Mouse (Mus musculus): ENCODE data around the gene Calhm5.

Calhm5 gene

GRCm38 (mm10) chr10:34096418-34096883 lies at the start of gene Calhm5:
Gene Calhm5 (minus strand): TSS chr10:34096519.
- peak; percentile 71 for DNase-seq (ENCODE audit: low read depth, low spot score)

- no peak for DNase-seq (ENCODE audit: low read depth, low spot score)
Observed at GRCm38 (mm10) chr10:34141693-34142092, 45.4 kb upstream of the Calhm5 start.

GRCm38 (mm10) chr10:34139768-34140167 lies 43.4 kb upstream of the Calhm5 start:
- DNase-seq (ENCODE audit: low read depth, low spot score), result no peak

- DNase-seq (ENCODE audit: low read depth, low spot score), result no peak
Observed at GRCm38 (mm10) chr10:34138027-34138426, 41.7 kb upstream of the Calhm5 start.

GRCm38 (mm10) chr10:34136432-34136831 lies 40.1 kb upstream of the Calhm5 start:
- DNase-seq (ENCODE audit: low read depth, low spot score), result no peak

GRCm38 (mm10) chr10:34131356-34131755 lies 35.0 kb upstream of the Calhm5 start:
- peak; percentile 30 for DNase-seq (ENCODE audit: low read depth, low spot score)

GRCm38 (mm10) chr10:34128391-34128790 lies 32.1 kb upstream of the Calhm5 start:
- peak; percentile 81 for DNase-seq (ENCODE audit: low read depth, low spot score)

GRCm38 (mm10) chr10:34127392-34128378 lies 31.4 kb upstream of the Calhm5 start, which contains the start of gene Calhm6:
Gene Calhm6 (minus strand): TSS chr10:34127984.
- no peak for DNase-seq (ENCODE audit: low read depth, low spot score)

- DNase-seq (ENCODE audit: low read depth, low spot score), result no peak
Observed at GRCm38 (mm10) chr10:34118421-34118820, 22.1 kb upstream of the Calhm5 start.

GRCm38 (mm10) chr10:34117770-34118169 lies 21.5 kb upstream of the Calhm5 start:
- DNase-seq (ENCODE audit: low read depth, low spot score), result no peak

- DNase-seq (ENCODE audit: low read depth, low spot score), result no peak
Observed at GRCm38 (mm10) chr10:34117131-34117530, 20.8 kb upstream of the Calhm5 start.

- no peak for DNase-seq (ENCODE audit: low read depth, low spot score)
Observed at GRCm38 (mm10) chr10:34111964-34112738, 15.8 kb upstream of the Calhm5 start.

- no peak for DNase-seq (ENCODE audit: low read depth, low spot score)
Observed at GRCm38 (mm10) chr10:34110863-34111465, 14.6 kb upstream of the Calhm5 start.

GRCm38 (mm10) chr10:34095964-34096363 lies 355 bp downstream of the Calhm5 start:
- no peak for DNase-seq (ENCODE audit: low read depth, low spot score)

GRCm38 (mm10) chr10:34095147-34095546 lies 1.2 kb downstream of the Calhm5 start:
- no peak for DNase-seq (ENCODE audit: low read depth, low spot score)

- DNase-seq (ENCODE audit: low read depth, low spot score), result no peak
Observed at GRCm38 (mm10) chr10:34091888-34092287, 4.4 kb downstream of the Calhm5 start.

- DNase-seq (ENCODE audit: low read depth, low spot score), result no peak
Observed at GRCm38 (mm10) chr10:34090481-34090880, 5.8 kb downstream of the Calhm5 start.

- DNase-seq (ENCODE audit: low read depth, low spot score), result no peak
Observed at GRCm38 (mm10) chr10:34089517-34089916, 6.8 kb downstream of the Calhm5 start.

GRCm38 (mm10) chr10:34088515-34088914 lies 7.8 kb downstream of the Calhm5 start:
- no peak for DNase-seq (ENCODE audit: low read depth, low spot score)

GRCm38 (mm10) chr10:34086514-34086913 lies 9.8 kb downstream of the Calhm5 start:
- DNase-seq (ENCODE audit: low read depth, low spot score), result no peak

GRCm38 (mm10) chr10:34074522-34075200 lies 21.7 kb downstream of the Calhm5 start:
- no peak for DNase-seq (ENCODE audit: low read depth, low spot score)
